30 mouse cellular contexts compared by ENCODE assay signal in genomic region chr16:50697722-50698121, GRCm38 (mm10).
"Had no signal": no experiment of that assay in that cellular context is flagged by ENCODE, and none has a peak within 500 bp of the region (broad histone marks: within the 10 kb centered on the region; RNA-seq: fewer than 3 reads in every experiment).

No protein-coding gene starts in this region.

- H3K27me3 ChIP-seq: limb, embryonic 12.5 days; limb, embryonic 13.5 days; limb, embryonic 15.5 days; liver, embryonic 12.5 days; liver, embryonic 13.5 days; liver, embryonic 15.5 days; lung, embryonic 15.5 days; midbrain, embryonic 12.5 days; midbrain, embryonic 13.5 days; midbrain, embryonic 15.5 days; neural tube, embryonic 12.5 days had no signal

- DNase-seq: left cerebral cortex, postnatal 4 days; liver; liver, embryonic 13.5 days; liver, postnatal 0 days; lung, adult 18-20 months; lung, adult 2 months; lung, embryonic 14.5 days; lung, postnatal 10 days; lung, postnatal 14 days; lung, postnatal 36 days; lung, postnatal 4 days; midbrain, embryonic 14.5 days had no signal

- H3K4me2 ChIP-seq: limb, embryonic 12.5 days; limb, embryonic 13.5 days; limb, embryonic 15.5 days; liver, embryonic 11.5 days; liver, embryonic 12.5 days; liver, embryonic 13.5 days; liver, embryonic 15.5 days; lung, embryonic 14.5 days; lung, embryonic 15.5 days; midbrain, embryonic 11.5 days; midbrain, embryonic 12.5 days; midbrain, embryonic 13.5 days; midbrain, embryonic 15.5 days; neural tube, embryonic 12.5 days had no signal

- H3K4me1 ChIP-seq: limb, embryonic 15.5 days; liver, embryonic 12.5 days; liver, embryonic 13.5 days; liver, embryonic 15.5 days; midbrain, embryonic 10.5 days; midbrain, embryonic 12.5 days; midbrain, embryonic 13.5 days; midbrain, embryonic 15.5 days; neural tube, embryonic 12.5 days had no signal

- H3K9me3 ChIP-seq: limb, embryonic 10.5 days; limb, embryonic 12.5 days; limb, embryonic 13.5 days; limb, embryonic 15.5 days; liver, embryonic 12.5 days; liver, embryonic 13.5 days; liver, embryonic 15.5 days; lung, embryonic 15.5 days; midbrain, embryonic 10.5 days; midbrain, embryonic 12.5 days; midbrain, embryonic 13.5 days; midbrain, embryonic 15.5 days; neural tube, embryonic 12.5 days had no signal

- H3K4me3 ChIP-seq: limb, embryonic 10.5 days; limb, embryonic 12.5 days; limb, embryonic 13.5 days; limb, embryonic 15.5 days; liver, embryonic 12.5 days; liver, embryonic 13.5 days; liver, embryonic 15.5 days; lung, embryonic 15.5 days; megakaryocyte, embryonic 14.5 days; midbrain, embryonic 10.5 days; midbrain, embryonic 12.5 days; midbrain, embryonic 13.5 days; midbrain, embryonic 15.5 days; myocyte; neural tube, embryonic 12.5 days had no signal

- H3K36me3 ChIP-seq: limb, embryonic 10.5 days; limb, embryonic 12.5 days; limb, embryonic 13.5 days; limb, embryonic 15.5 days; liver, embryonic 12.5 days; liver, embryonic 13.5 days; liver, embryonic 15.5 days; lung, embryonic 15.5 days; midbrain, embryonic 10.5 days; midbrain, embryonic 12.5 days; midbrain, embryonic 13.5 days; midbrain, embryonic 15.5 days; neural tube, embryonic 12.5 days had no signal

- H3K9ac ChIP-seq: limb, embryonic 12.5 days; limb, embryonic 13.5 days; limb, embryonic 15.5 days; liver, embryonic 12.5 days; liver, embryonic 13.5 days; liver, embryonic 14.5 days; liver, embryonic 15.5 days; liver, postnatal 0 days; lung, embryonic 14.5 days; lung, embryonic 15.5 days; midbrain, embryonic 12.5 days; midbrain, embryonic 13.5 days; midbrain, embryonic 15.5 days; neural tube, embryonic 12.5 days had no signal

- H3K27ac ChIP-seq: limb, embryonic 10.5 days; limb, embryonic 12.5 days; limb, embryonic 13.5 days; limb, embryonic 15.5 days; liver, embryonic 12.5 days; liver, embryonic 13.5 days; liver, embryonic 14.5 days; liver, embryonic 15.5 days; lung, embryonic 15.5 days; macrophage; midbrain, embryonic 10.5 days; midbrain, embryonic 12.5 days; midbrain, embryonic 13.5 days; midbrain, embryonic 15.5 days; neural tube, embryonic 12.5 days had no signal
